Mouse (Mus musculus) spleen, adult 10 weeks (tissue): Measurements from ENCODE around the gene Sept5. TPM values are rescaled to one million over a fixed set of nuclear protein-coding genes. Genes with fewer than 3 reads are reported as not detected.

Source experiments
- polyA plus RNA-seq: library from polyadenylated mRNA; stranded (reverse); fragments of 350-450 nt; fragmentation: Illumina TruSeq; extraction: RNeasy Lipid Tissue Mini Kit (QIAGEN cat#74804); gene quantifications from one replicate; pipeline ENCODE4 v1.2.3, GENCODE M21; 2015; ENCODE audit warnings: low replicate concordance; ENCODE audit not compliant: insufficient read depth

Sept5 gene
- polyA plus RNA-seq, result 1.4 TPM

GRCm38 (mm10) chr16:18629390-18630231, at the start of gene Sept5:
Gene Sept5, minus strand, starts transcription at chr16:18629954.

DNA sequence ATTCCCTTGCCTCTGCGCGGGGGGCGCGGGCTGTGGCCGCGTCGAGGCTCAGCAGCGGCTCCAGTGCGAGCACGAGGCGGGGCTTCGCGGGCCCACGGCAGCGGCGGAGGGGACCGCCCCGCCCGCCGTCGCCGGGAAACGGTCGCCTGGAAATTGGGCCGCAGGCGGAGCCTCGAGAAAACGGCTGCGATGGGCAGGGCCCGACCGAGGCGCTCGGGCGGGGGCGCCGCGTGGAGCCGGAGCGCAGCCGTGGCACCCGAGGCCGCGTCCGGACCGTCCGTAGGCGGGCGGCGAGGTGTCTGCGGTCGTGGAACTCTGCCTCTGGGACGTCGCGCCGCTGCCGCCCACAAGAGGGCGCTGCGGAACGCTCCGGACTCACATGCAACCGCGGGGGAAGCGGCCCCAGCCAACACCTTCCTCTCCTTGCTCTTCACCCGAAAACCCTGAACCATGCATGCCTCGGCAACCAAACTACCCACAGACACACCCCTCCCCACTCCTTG, 3.3 kb downstream of the Sept5 start, which contains the start of gene Gm49601:
Gm49601 (minus strand) TSS at position 52 of the 503 bp plus-strand sequence.

DNA sequence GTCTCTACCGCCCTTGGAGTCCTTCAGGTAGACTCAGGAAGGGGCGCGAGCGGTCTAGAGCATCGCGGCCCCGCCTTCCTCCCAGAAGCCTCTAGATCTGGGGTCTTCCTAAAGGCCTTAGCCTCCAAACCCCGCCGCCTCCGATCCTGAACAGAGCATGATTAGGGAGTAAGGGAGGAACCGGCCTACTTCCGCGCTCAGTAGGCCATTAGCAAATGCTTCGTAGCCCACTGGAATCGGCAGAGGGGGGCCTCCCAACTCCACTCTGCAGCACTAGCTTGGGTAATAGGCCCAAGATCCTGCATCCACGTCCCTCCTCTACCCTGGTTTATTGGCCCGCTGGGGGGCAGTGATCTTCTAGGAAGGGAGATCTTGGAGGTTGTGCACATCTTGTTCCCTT, 7.7 kb downstream of the Sept5 start, which contains the start of gene Gp1bb:
Gp1bb (minus strand) TSS at position 385 of the 400 bp plus-strand sequence.

GRCm38 (mm10) chr16:18589804-18590790, 39.7 kb downstream of the Sept5 start, which contains the start of gene Tbx1:
Gene Tbx1, minus strand, starts transcription at chr16:18590671.

Other genes starting within 250 kb of the Sept5 start
- 18.6 TPM for gene Txnrd2, start 203.6 kb downstream of the Sept5 start, polyA plus RNA-seq
- gene Comt, start 203.1 kb downstream of the Sept5 start, polyA plus RNA-seq, result 25.6 TPM
- gene Gnb1l, start 131.2 kb downstream of the Sept5 start, polyA plus RNA-seq, result 1.7 TPM
- 1.4 TPM for gene Rtl10, start 131.1 kb downstream of the Sept5 start, polyA plus RNA-seq
- not detected for gene Tbx1, start 39.3 kb downstream of the Sept5 start, polyA plus RNA-seq
- gene Gp1bb, start 7.6 kb downstream of the Sept5 start, polyA plus RNA-seq, result 0.77 TPM
- 0.68 TPM for gene Gm49601, start 3.5 kb downstream of the Sept5 start, polyA plus RNA-seq
- 11.5 TPM for gene Cldn5, start 146.9 kb upstream of the Sept5 start, polyA plus RNA-seq
- 116 TPM for gene Ufd1, start 181.8 kb upstream of the Sept5 start, polyA plus RNA-seq
- gene Cdc45, start 182.0 kb upstream of the Sept5 start, polyA plus RNA-seq, result 8.2 TPM
- 38.5 TPM for gene 2510002D24Rik, start 206.6 kb upstream of the Sept5 start, polyA plus RNA-seq
- gene Gm28539, start 206.6 kb upstream of the Sept5 start, polyA plus RNA-seq, result not detected
- 58.6 TPM for gene Mrpl40, start 246.9 kb upstream of the Sept5 start, polyA plus RNA-seq
- 36.9 TPM for gene Hira, start 247.1 kb upstream of the Sept5 start, polyA plus RNA-seq